Comparison of ENCODE assay signal across 8 mouse cellular contexts in genomic region chr14:120276343-120277080, GRCm38 (mm10). TPM values are rescaled to one million over a fixed set of nuclear protein-coding genes. Genes with fewer than 3 reads are reported as not detected.
A peak's percentile ranks its signal among the peaks of the same experiment; 100 is the strongest.
DNase-seq lines count a peak whose midpoint lies in the region; ATAC-seq lines count a peak whose summit lies in the region.

No protein-coding gene starts in this region.

- ATAC-seq in heart, embryonic 16.5 days (replicated peaks; ENCODE audit: extremely low read depth, insufficient read depth, low FRiP score): no peak
- ATAC-seq in lung, embryonic 16.5 days (ENCODE audit: low read depth): no peak

- peak overlapping the region; percentile 87 for H3K9ac ChIP-seq in heart, embryonic 16.5 days (ENCODE audit: low read length)
- peak overlapping the region; percentile 84 for H3K9ac ChIP-seq in lung, embryonic 16.5 days (ENCODE audit: low read length)

- WGBS in heart, embryonic 16.5 days: 2% methylated on average over 10 of the region's 10 CpGs
- WGBS in lung, embryonic 16.5 days: under 1% methylated on average over 10 of the region's 10 CpGs

- no peaks in the 10 kb centered on the region for H3K27me3 ChIP-seq in heart, embryonic 16.5 days (ENCODE audit: control insufficient read depth, insufficient read depth, low read length)
- H3K27me3 ChIP-seq in lung, embryonic 16.5 days (ENCODE audit: control insufficient read depth, insufficient read depth, low read depth, low read length): no peaks in the 10 kb centered on the region

- peak; percentile 45 for DNase-seq in kidney, adult 9 months
- no peak for DNase-seq in kidney, postnatal 10 days
- DNase-seq in Muller cell, postnatal 12 days (ENCODE audit: inconsistent ontology term): peak; percentile 47
- DNase-seq in T-cell, adult 2 months (ENCODE audit: low spot score): no peak
- no peak for DNase-seq in layer of hippocampus, adult 9-11 months
- DNase-seq in gastrocnemius, postnatal 14 days: no peak

- peak overlapping the region; percentile 98 for H3K27ac ChIP-seq in heart, embryonic 16.5 days (ENCODE audit: low read length)
- H3K27ac ChIP-seq in lung, embryonic 16.5 days (ENCODE audit: low read length): peak overlapping the region; percentile 97

- peak overlapping the region; percentile 85 for H3K4me3 ChIP-seq in heart, embryonic 16.5 days (ENCODE audit: low read length)
- peak overlapping the region; percentile 79 for H3K4me3 ChIP-seq in lung, embryonic 16.5 days (ENCODE audit: low read length)

- peaks cover 44% of the 10 kb centered on the region for H3K4me1 ChIP-seq in heart, embryonic 16.5 days (ENCODE audit: control insufficient read depth, insufficient read depth, low read length)
- H3K4me1 ChIP-seq in lung, embryonic 16.5 days (replicated peaks; ENCODE audit: control insufficient read depth, insufficient read depth, low read length): peaks cover 39% of the 10 kb centered on the region

- H3K36me3 ChIP-seq in heart, embryonic 16.5 days (ENCODE audit: control insufficient read depth, insufficient read depth): no peaks in the 10 kb centered on the region
- no peaks in the 10 kb centered on the region for H3K36me3 ChIP-seq in lung, embryonic 16.5 days (ENCODE audit: control insufficient read depth, insufficient read depth, low read length)

- intact Hi-C loops in gastrocnemius, postnatal 14 days (cut with DNase I; ENCODE audit: low total_unique reads): no loop called here

- no peaks in the 10 kb centered on the region for H3K9me3 ChIP-seq in heart, embryonic 16.5 days (replicated peaks; ENCODE audit: control insufficient read depth, low read length)
- no peaks in the 10 kb centered on the region for H3K9me3 ChIP-seq in lung, embryonic 16.5 days (ENCODE audit: control insufficient read depth, low read length)

- peak overlapping the region; percentile 97 for H3K4me2 ChIP-seq in heart, embryonic 16.5 days (ENCODE audit: low read depth, low read length)
- H3K4me2 ChIP-seq in lung, embryonic 16.5 days (ENCODE audit: low read depth, low read length): peak overlapping the region; percentile 95

RNA-seq across cellular contexts. Expression of gene Mbnl2, which starts 1.0 kb away (rescaled TPM):
- 129 and 142 TPM in 2 replicates for polyA plus RNA-seq in heart, embryonic 16.5 days (2015; fragmentation: Nextera tagmentation; extraction: Ambion mirVana)
- polyA plus RNA-seq in lung, embryonic 16.5 days (2015; fragmentation: Nextera tagmentation; extraction: Ambion mirVana): 162 and 164 TPM in 2 replicates
- total RNA-seq in gastrocnemius, postnatal 14 days (2021): 100 to 1,000 TPM; 232 to 277 TPM

Comparison
In these comparisons a context has a peak if more than half of its experiments do, and no peak if none do; other contexts are left out.
1. DNase-seq: peak in kidney, adult 9 months (single experiment) and Muller cell, postnatal 12 days (single experiment); none in kidney, postnatal 10 days (single experiment), T-cell, adult 2 months (single experiment), layer of hippocampus, adult 9-11 months (single experiment) and gastrocnemius, postnatal 14 days (single experiment).